Mouse (Mus musculus) natural killer cell, adult 2 months (primary cell): Measurements from ENCODE around the gene Kif3c.

Source experiments
- DNase-seq, 2 experiments: peaks; one replicate each; pipeline ENCODE4 v3.0.0; 2022; ENCODE audit warnings: low spot score in 2 of 2

The Kif3c gene

GRCm38 (mm10) chr12:3364508-3365448 lies at the start of gene Kif3c:
Gene Kif3c, plus strand, starts transcription at chr12:3365132.
- DNase-seq: peak; percentile 12 to 41

- DNase-seq: no peak
Measured at GRCm38 (mm10) chr12:3316083-3316482, 48.8 kb upstream of the Kif3c start.

- DNase-seq: no peak
Measured at GRCm38 (mm10) chr12:3316937-3317336, 48.0 kb upstream of the Kif3c start.

- no peak for DNase-seq
Measured at GRCm38 (mm10) chr12:3319377-3319776, 45.6 kb upstream of the Kif3c start.

- no peak for DNase-seq
Measured at GRCm38 (mm10) chr12:3323241-3323640, 41.7 kb upstream of the Kif3c start.

GRCm38 (mm10) chr12:3325232-3325631 lies 39.7 kb upstream of the Kif3c start:
- DNase-seq: no peak

- DNase-seq: no peak
Measured at GRCm38 (mm10) chr12:3329677-3330076, 35.3 kb upstream of the Kif3c start.

- DNase-seq: peak; percentile 26 to 28
Measured at GRCm38 (mm10) chr12:3338931-3339330, 26.0 kb upstream of the Kif3c start.

GRCm38 (mm10) chr12:3344155-3344554 lies 20.8 kb upstream of the Kif3c start:
- DNase-seq: no peak

- DNase-seq: no peak
Measured at GRCm38 (mm10) chr12:3345038-3345437, 19.9 kb upstream of the Kif3c start.

GRCm38 (mm10) chr12:3347682-3348081 lies 17.2 kb upstream of the Kif3c start:
- no peak for DNase-seq

- no peak for DNase-seq
Measured at GRCm38 (mm10) chr12:3349387-3349786, 15.5 kb upstream of the Kif3c start.

- no peak for DNase-seq
Measured at GRCm38 (mm10) chr12:3350136-3350535, 14.8 kb upstream of the Kif3c start.

GRCm38 (mm10) chr12:3352216-3352615 lies 12.7 kb upstream of the Kif3c start:
- no peak for DNase-seq

GRCm38 (mm10) chr12:3355068-3355467 lies 9.9 kb upstream of the Kif3c start:
- DNase-seq: no peak

GRCm38 (mm10) chr12:3356824-3357223 lies 8.1 kb upstream of the Kif3c start:
- peak; percentile 16 to 40 for DNase-seq

- peak; percentile 59 to 78 for DNase-seq
Measured at GRCm38 (mm10) chr12:3359302-3359701, 5.6 kb upstream of the Kif3c start.

- DNase-seq: no peak
Measured at GRCm38 (mm10) chr12:3360043-3360442, 4.9 kb upstream of the Kif3c start.

- no peak for DNase-seq
Measured at GRCm38 (mm10) chr12:3364076-3364475, 856 bp upstream of the Kif3c start.

GRCm38 (mm10) chr12:3365449-3366189 lies 687 bp downstream of the Kif3c start:
- no peak for DNase-seq

- DNase-seq: no peak
Measured at GRCm38 (mm10) chr12:3366190-3366956, 1.4 kb downstream of the Kif3c start.

- DNase-seq: no peak
Measured at GRCm38 (mm10) chr12:3366957-3367260, 2.0 kb downstream of the Kif3c start.
